Mouse (Mus musculus) CH12.LX (cell line): Measurements from ENCODE around the gene Acrbp. TPM values are rescaled to one million over a fixed set of nuclear protein-coding genes. Genes with fewer than 3 reads are reported as not detected.

Experiments used
- DNase-seq: peaks from one replicate; pipeline ENCODE4 v3.0.0-alpha.2; 2013; ENCODE audit errors: extremely low read depth
- H3K27ac ChIP-seq: 2 replicates; pipeline ENCODE4 v1.5.1; 2012; ENCODE audit warnings: low read depth, mild to moderate bottlenecking, control low read depth, moderate library complexity; ENCODE audit not compliant: insufficient read depth
- H3K27me3 ChIP-seq: replicated peaks from 2 replicates; pipeline ENCODE3; 2012; ENCODE audit warnings: inconsistent platforms
- H3K36me3 ChIP-seq, 2 experiments: replicated peaks in 1 of 2; 2 replicates each; pipeline versions ENCODE3 to v1.6.1; 2012; ENCODE audit warnings: inconsistent platforms in 1 of 2, low read length in 1 of 2, mild to moderate bottlenecking in 1 of 2, mixed read lengths in 1 of 2, moderate library complexity in 1 of 2; ENCODE audit not compliant: control insufficient read depth in 1 of 2, insufficient read depth in 1 of 2
- H3K4me1 ChIP-seq, 2 experiments: 2 replicates each; pipeline ENCODE4 v1.6.1; 2012; ENCODE audit warnings: inconsistent platforms in 1 of 2, moderate library complexity in 1 of 2; ENCODE audit not compliant: insufficient read depth in 2 of 2, control insufficient read depth in 1 of 2
- H3K4me2 ChIP-seq: 2 replicates; pipeline ENCODE4 v1.6.1; 2012; ENCODE audit warnings: low read depth, mild to moderate bottlenecking, control low read depth; ENCODE audit not compliant: poor library complexity, insufficient read depth, severe bottlenecking
- H3K4me3 ChIP-seq, 3 experiments: fragments of 150-350 bp in 1 of 3; sonication (generic) in 1 of 3; replicated peaks in 1 of 3; 2 replicates each; pipeline versions ENCODE3 to v1.5.1; 2011 to 2012; ENCODE audit warnings: low read depth in 2 of 3, low read length in 2 of 3, mild to moderate bottlenecking in 2 of 3, moderate library complexity in 2 of 3, control low read depth in 1 of 3, improper control_type of control experiment in 1 of 3, inconsistent platforms in 1 of 3, mixed read lengths in 1 of 3; ENCODE audit not compliant: poor library complexity in 1 of 3
- H3K79me2 ChIP-seq: replicated peaks from 2 replicates; pipeline ENCODE4 v1.6.1; 2012; ENCODE audit warnings: mild to moderate bottlenecking, moderate library complexity; ENCODE audit not compliant: control insufficient read depth, poor library complexity, insufficient read depth, severe bottlenecking; ENCODE audit errors: extremely low read depth
- H3K9ac ChIP-seq: 2 replicates; pipeline ENCODE4 v1.6.1; 2012; ENCODE audit warnings: low read depth, mild to moderate bottlenecking, control low read depth, moderate library complexity; ENCODE audit not compliant: insufficient read depth
- H3K9me3 ChIP-seq: replicated peaks from 2 replicates; pipeline ENCODE3; 2012; ENCODE audit warnings: low read length, inconsistent platforms, mixed read lengths
- BHLHE40 ChIP-seq: IDR thresholded peaks from 2 replicates; pipeline ENCODE4 v1.6.1; 2011; ENCODE audit warnings: mild to moderate bottlenecking, low read depth, low read length, improper control_type of control experiment
- CHD1 ChIP-seq: IDR thresholded peaks from 2 replicates; pipeline ENCODE4 v1.6.1; 2012; ENCODE audit warnings: low read depth, low read length, improper control_type of control experiment, inconsistent platforms
- ELF1 ChIP-seq: IDR thresholded peaks from 2 replicates; pipeline ENCODE4 v1.6.1; 2014; ENCODE audit warnings: low read depth, mild to moderate bottlenecking, inconsistent platforms, low read length, improper control_type of control experiment
- EP300 ChIP-seq: IDR thresholded peaks from 2 replicates; pipeline ENCODE4 v1.6.1; 2011; ENCODE audit warnings: low read length, improper control_type of control experiment
- HCFC1 ChIP-seq: IDR thresholded peaks from 2 replicates; pipeline ENCODE4 v1.6.1; 2012; ENCODE audit warnings: low read depth, mild to moderate bottlenecking, inconsistent platforms, low read length, improper control_type of control experiment
- JUND ChIP-seq: conservative IDR thresholded peaks from 2 replicates; pipeline ENCODE4 v1.6.1; 2011; ENCODE audit warnings: low read depth, low read length, improper control_type of control experiment
- MAFK ChIP-seq: IDR thresholded peaks from 2 replicates; pipeline ENCODE4 v1.6.1; 2011; ENCODE audit warnings: low read length, improper control_type of control experiment; ENCODE audit not compliant: insufficient replicate concordance
- MAX ChIP-seq: IDR thresholded peaks from 2 replicates; pipeline ENCODE4 v1.6.1; 2011; ENCODE audit warnings: low read length, improper control_type of control experiment
- MAZ ChIP-seq: IDR thresholded peaks from 2 replicates; pipeline ENCODE4 v1.6.1; 2012; ENCODE audit warnings: low read depth, mild to moderate bottlenecking, inconsistent platforms, low read length, improper control_type of control experiment, moderate library complexity
- MXI1 ChIP-seq: IDR thresholded peaks from 2 replicates; pipeline ENCODE4 v1.6.1; 2011; ENCODE audit warnings: mild to moderate bottlenecking, low read depth, low read length, improper control_type of control experiment
- MYC ChIP-seq: IDR thresholded peaks from 2 replicates; pipeline ENCODE4 v1.6.1; 2011; ENCODE audit warnings: low read depth, mild to moderate bottlenecking, improper control_type of control experiment, low read length
- NELFE ChIP-seq: IDR thresholded peaks from 2 replicates; pipeline ENCODE4 v1.6.1; 2011; ENCODE audit warnings: low read depth, low read length, improper control_type of control experiment
- NRF1 ChIP-seq: IDR thresholded peaks from 2 replicates; pipeline ENCODE4 v1.6.1; 2014; ENCODE audit warnings: low read depth, mild to moderate bottlenecking, inconsistent platforms, low read length, improper control_type of control experiment, moderate library complexity
- PAX5 ChIP-seq: IDR thresholded peaks from 2 replicates; pipeline ENCODE4 v1.6.1; 2012; ENCODE audit warnings: low read length, inconsistent platforms, mixed read lengths
- POLR2A ChIP-seq: IDR thresholded peaks from 2 replicates; pipeline ENCODE4 v1.6.1; 2011; ENCODE audit warnings: low read depth, mild to moderate bottlenecking, improper control_type of control experiment, low read length
- POLR2AphosphoS2 ChIP-seq: IDR thresholded peaks from 2 replicates; pipeline ENCODE4 v1.6.1; 2011; ENCODE audit warnings: low read depth, low read length, improper control_type of control experiment
- SIN3A ChIP-seq: IDR thresholded peaks from 2 replicates; pipeline ENCODE4 v1.6.1; 2012; ENCODE audit warnings: low read length, improper control_type of control experiment, inconsistent platforms
- TBP ChIP-seq: conservative IDR thresholded peaks from 2 replicates; pipeline ENCODE4 v1.6.1; 2011; ENCODE audit warnings: low read depth, low read length, improper control_type of control experiment
- dilution Hi-C: fragments of 300-500 bp; cut with MboI; formaldehyde crosslinking; loops from 2 replicates; pipeline ENCODE4 v1.14.3; 2020; ENCODE audit warnings: low sequenced_read_pairs; ENCODE audit not compliant: extremely low pct_unique_long_range_greater_than_20kb, extremely low pct_ligation_motif_present
- in situ Hi-C: fragments of 300-500 bp; cut with MboI; formaldehyde crosslinking; loops from 3 replicates; pipeline ENCODE4 v1.14.3; 2019; ENCODE audit warnings: low sequenced_read_pairs, low pct_ligation_motif_present, low pct_unique_long_range_greater_than_20kb, mixed read lengths
- polyA plus RNA-seq: library from polyadenylated mRNA; unstranded; fragments of >175 nt; gene quantifications from 2 replicates; pipeline ENCODE4 v1.2.1, GENCODE M21; 2012; ENCODE audit warnings: low read depth; ENCODE audit not compliant: insufficient read length
- total RNA-seq, 2 experiments: library from RNA; depleted of rRNA; stranded (reverse); fragments of 300-350 nt in 1 of 2; fragments of >200 nt in 1 of 2; gene quantifications; 2 replicates each; pipeline ENCODE4 v1.2.3; 2012 to 2014

The Acrbp gene
- total and polyA plus RNA-seq, 3 experiments, result 1.7 to 4.9 (median 3.3) TPM

DNA sequence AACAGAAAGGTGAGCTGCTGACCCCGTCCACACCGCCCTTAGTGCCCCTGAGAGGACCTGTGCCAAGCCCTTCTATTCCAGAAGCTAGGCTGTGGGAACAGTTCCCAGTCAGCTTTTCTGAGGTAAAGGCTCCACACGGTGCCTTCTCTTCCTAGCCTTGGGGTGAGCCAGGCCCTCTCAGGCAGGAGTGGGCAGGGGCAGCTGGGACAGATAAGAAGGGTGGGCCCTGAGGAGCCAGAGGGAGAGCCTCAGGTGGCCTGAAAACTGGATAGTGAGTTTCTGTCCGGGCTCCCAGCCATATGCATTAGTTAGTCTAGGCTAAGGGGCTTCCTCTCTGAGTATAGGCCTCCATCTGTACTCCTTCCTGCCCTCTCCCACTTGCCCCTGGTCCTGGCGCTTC, 13.0 kb downstream of the Acrbp start:
- H3K9ac ChIP-seq, result no peak overlapping the region
- no peak overlapping the region for H3K27ac ChIP-seq
- no peak overlapping the region for H3K4me3 ChIP-seq
- H3K9me3 ChIP-seq, result no peaks in the 10 kb centered on the region
- H3K4me1 ChIP-seq, result peaks cover 4 to 9% of the 10 kb centered on the region in 2 experiments; a peak in 3 of 4 replicates
- no peak for DNase-seq
- TF ChIP-seq BHLHE40 (no peak), MAX (no peak), NRF1 (no peak), SIN3A (no peak), PAX5 (no peak), MXI1 (no peak), ELF1 (no peak), EP300 (no peak), TBP (no peak), POLR2A (no peak), JUND (no peak), POLR2AphosphoS2 (no peak)
- no peak overlapping the region for H3K4me2 ChIP-seq
- in situ Hi-C loops, result no loop called here
- no peaks in the 10 kb centered on the region for H3K79me2 ChIP-seq
- dilution Hi-C loops, result no loop called here
- H3K27me3 ChIP-seq, result no peaks in the 10 kb centered on the region
- H3K36me3 ChIP-seq, result peaks cover 0 to 3% of the 10 kb centered on the region in 2 experiments

GRCm38 (mm10) chr6:125063906-125064305, 14.4 kb downstream of the Acrbp start:
- H3K79me2 ChIP-seq, result no peaks in the 10 kb centered on the region
- H3K9me3 ChIP-seq, result no peaks in the 10 kb centered on the region
- TF ChIP-seq ELF1, result no peak
- no peak for TF ChIP-seq HCFC1
- TF ChIP-seq MAZ, result no peak
- no peak for TF ChIP-seq NRF1
- no peak for TF ChIP-seq CHD1
- TF ChIP-seq MYC, result no peak
- no peak for TF ChIP-seq EP300
- TF ChIP-seq NELFE, result no peak
- no peak for TF ChIP-seq MAFK
- TF ChIP-seq POLR2AphosphoS2, result no peak
- TF ChIP-seq POLR2A, result no peak
- DNase-seq, result no peak
- in situ Hi-C loops (no loop called here), dilution Hi-C loops (no loop called here)
- no peaks in the 10 kb centered on the region for H3K36me3 ChIP-seq
- H3K4me2 ChIP-seq, result no peak overlapping the region
- H3K27ac ChIP-seq, result no peak overlapping the region
- H3K4me3 ChIP-seq, result no peak overlapping the region
- peaks cover 4 to 14% of the 10 kb centered on the region in 2 experiments; a peak in 3 of 4 replicates for H3K4me1 ChIP-seq
- H3K27me3 ChIP-seq, result no peaks in the 10 kb centered on the region
- H3K9ac ChIP-seq, result no peak overlapping the region
